In the genomic region with DNA sequence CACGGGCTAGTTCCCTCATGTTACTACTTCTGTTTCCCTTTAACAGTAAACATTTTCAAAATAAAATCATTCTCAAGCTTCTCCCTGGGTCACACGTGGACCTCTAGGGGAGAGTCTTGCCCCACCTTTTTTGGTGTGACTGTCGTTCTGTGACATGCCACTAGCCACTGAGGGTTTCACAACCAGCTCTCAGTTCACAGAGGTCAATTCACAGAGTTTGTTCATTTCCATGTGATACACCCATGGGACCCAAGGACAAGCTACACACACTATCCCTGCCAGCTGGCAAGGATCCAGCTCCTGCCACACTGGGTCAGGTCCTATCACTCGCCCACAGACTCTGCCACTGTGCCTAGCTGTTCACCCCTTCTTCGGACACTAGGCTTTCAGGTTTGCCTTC, we compare ENCODE assay signal across 12 mouse cellular contexts. TPM values are rescaled to one million over a fixed set of nuclear protein-coding genes. Genes with fewer than 3 reads are reported as not detected.
DNase-seq lines count a peak whose midpoint lies in the region; ATAC-seq and TF ChIP-seq lines count a peak whose summit lies in the region.
"Had no signal": no experiment of that assay in that cellular context is flagged by ENCODE, and none has a peak within 500 bp of the region (broad histone marks: within the 10 kb centered on the region; RNA-seq: fewer than 3 reads in every experiment).

No protein-coding gene starts in this region.

- 68% methylated on average over 5 of the region's 5 CpGs for WGBS in kidney, embryonic 15.5 days
- 68% methylated on average over 5 of the region's 5 CpGs for WGBS in kidney, postnatal 0 days
- 80% methylated on average over 5 of the region's 5 CpGs for WGBS in forebrain, embryonic 14.5 days
- 80% methylated on average over 5 of the region's 5 CpGs for WGBS in forebrain, embryonic 12.5 days

- DNase-seq in kidney, adult 18-20 months = peak; percentile 38
- DNase-seq in adrenal gland, postnatal 10 days = peak; percentile 84
- no peak for DNase-seq in kidney, postnatal 0 days (ENCODE audit: low spot score)
- DNase-seq in forebrain, embryonic 14.5 days (ENCODE audit: low spot score) = no peak
- DNase-seq: cerebellum, adult 9-10 months had no signal

- no peaks in the 10 kb centered on the region for H3K9me3 ChIP-seq in kidney, embryonic 15.5 days (replicated peaks)
- no peaks in the 10 kb centered on the region for H3K9me3 ChIP-seq in kidney, postnatal 0 days (replicated peaks; ENCODE audit: low read length)
- no peaks in the 10 kb centered on the region for H3K9me3 ChIP-seq in forebrain, embryonic 14.5 days (replicated peaks; ENCODE audit: control insufficient read depth, low read length)
- H3K9me3 ChIP-seq in forebrain, embryonic 12.5 days = no peaks in the 10 kb centered on the region
- H3K9me3 ChIP-seq: midbrain, embryonic 13.5 days had no signal

- H3K4me1 ChIP-seq in kidney, embryonic 15.5 days = no peaks in the 10 kb centered on the region
- H3K4me1 ChIP-seq in kidney, postnatal 0 days (replicated peaks; ENCODE audit: insufficient read depth, low read length) = no peaks in the 10 kb centered on the region
- no peaks in the 10 kb centered on the region for H3K4me1 ChIP-seq in forebrain, embryonic 14.5 days (ENCODE audit: control insufficient read depth, insufficient read depth, low read length)
- H3K4me1 ChIP-seq in forebrain, embryonic 12.5 days = peaks cover 3% of the 10 kb centered on the region; the same call in 1 of the 2 replicates

- no peak overlapping the region for H3K27ac ChIP-seq in kidney, embryonic 15.5 days
- H3K27ac ChIP-seq in kidney, postnatal 0 days = no peak overlapping the region
- no peak overlapping the region for H3K27ac ChIP-seq in forebrain, embryonic 14.5 days (ENCODE audit: low read depth, low read length)
- no peak overlapping the region for H3K27ac ChIP-seq in forebrain, embryonic 12.5 days
- H3K27ac ChIP-seq: left cerebral cortex, adult 2 months; midbrain, embryonic 13.5 days had no signal

- H3K4me2 ChIP-seq in kidney, embryonic 15.5 days = no peak overlapping the region
- no peak overlapping the region for H3K4me2 ChIP-seq in kidney, postnatal 0 days (ENCODE audit: low read length)
- H3K4me2 ChIP-seq in forebrain, embryonic 14.5 days (ENCODE audit: low read length) = no peak overlapping the region
- H3K4me2 ChIP-seq in forebrain, embryonic 12.5 days = no peak overlapping the region
- H3K4me2 ChIP-seq: midbrain, embryonic 13.5 days had no signal

- ATAC-seq in kidney, embryonic 15.5 days (replicated peaks; ENCODE audit: low FRiP score) = no peak
- 0 out of 2 replicates have a peak, but pooled peaks have one; percentile 43 for ATAC-seq in kidney, postnatal 0 days (replicated peaks; ENCODE audit: low FRiP score, low read depth)
- ATAC-seq in megakaryocyte, adult 5-6 weeks (ENCODE audit: poor library complexity, severe bottlenecking) = peak; percentile 88
- ATAC-seq in forebrain, embryonic 14.5 days = no peak
- no peak for ATAC-seq in inflammation-experienced regulatory T-cells, adult 6 months
- ATAC-seq in forebrain, embryonic 12.5 days (ENCODE audit: low FRiP score) = no peak
- ATAC-seq: hindbrain, embryonic 16.5 days; midbrain, embryonic 13.5 days had no signal

- H3K4me3 ChIP-seq in kidney, embryonic 15.5 days (replicated peaks) = no peak overlapping the region
- H3K4me3 ChIP-seq in kidney, postnatal 0 days (replicated peaks; ENCODE audit: low read depth, low read length) = no peak overlapping the region
- no peak overlapping the region for H3K4me3 ChIP-seq in forebrain, embryonic 14.5 days (ENCODE audit: low read depth, low read length)
- H3K4me3 ChIP-seq in forebrain, embryonic 12.5 days (replicated peaks) = no peak overlapping the region
- H3K4me3 ChIP-seq: left cerebral cortex, adult 2 months; midbrain, embryonic 13.5 days had no signal

- TF ChIP-seq CTCF in kidney, postnatal 0 days (IDR thresholded peaks at IDR 0.05; ENCODE audit: low read depth) = no peak

- H3K27me3 ChIP-seq in kidney, embryonic 15.5 days = no peaks in the 10 kb centered on the region
- H3K27me3 ChIP-seq in kidney, postnatal 0 days (ENCODE audit: insufficient read depth, low read length) = no peaks in the 10 kb centered on the region
- H3K27me3 ChIP-seq in forebrain, embryonic 14.5 days (replicated peaks; ENCODE audit: control insufficient read depth, insufficient read depth, low read length) = no peaks in the 10 kb centered on the region
- H3K27me3 ChIP-seq in forebrain, embryonic 12.5 days = no peaks in the 10 kb centered on the region
- H3K27me3 ChIP-seq: midbrain, embryonic 13.5 days had no signal

- peaks cover 14% of the 10 kb centered on the region for H3K36me3 ChIP-seq in kidney, embryonic 15.5 days
- H3K36me3 ChIP-seq in kidney, postnatal 0 days (ENCODE audit: insufficient read depth, low read length) = peaks cover 9% of the 10 kb centered on the region; the same call in 1 of the 2 replicates
- no peaks in the 10 kb centered on the region for H3K36me3 ChIP-seq in forebrain, embryonic 14.5 days (ENCODE audit: control insufficient read depth, insufficient read depth, low read length)
- no peaks in the 10 kb centered on the region for H3K36me3 ChIP-seq in forebrain, embryonic 12.5 days (replicated peaks)
- H3K36me3 ChIP-seq: midbrain, embryonic 13.5 days had no signal

- H3K9ac ChIP-seq in kidney, embryonic 15.5 days = no peak overlapping the region
- no peak overlapping the region for H3K9ac ChIP-seq in kidney, postnatal 0 days (ENCODE audit: low read depth, low read length)
- H3K9ac ChIP-seq in forebrain, embryonic 14.5 days (ENCODE audit: low read length) = no peak overlapping the region
- H3K9ac ChIP-seq in forebrain, embryonic 12.5 days = no peak overlapping the region
- H3K9ac ChIP-seq: midbrain, embryonic 13.5 days had no signal

RNA-seq across cellular contexts. Expression of a gene that starts 35.5 kb away (rescaled TPM):
- 82.5 and 82.7 TPM in 2 replicates for polyA plus RNA-seq in kidney, embryonic 15.5 days (2015; fragmentation: Nextera tagmentation; extraction: Ambion mirVana)
- 10 to 100 TPM in 1 of 2 experiments, 1 to 10 TPM in 1; 9.1 to 11.1 TPM for total RNA-seq in adrenal gland, postnatal 10 days (2021)
- 108 and 117 TPM in 2 replicates for polyA plus RNA-seq in kidney, postnatal 0 days (2015; fragmentation: Nextera tagmentation; extraction: Ambion mirVana)
- not detected in 2 replicates for total RNA-seq in megakaryocyte, adult 5-6 weeks (2015)
- total RNA-seq in megakaryocyte, adult 5-6 weeks (2017) = not detected in 2 replicates
- 1.5 and 2.2 TPM in 2 replicates for polyA plus RNA-seq in forebrain, embryonic 14.5 days (2014; fragmentation: Nextera tagmentation; extraction: Ambion mirVana)
- not detected for polyA plus RNA-seq in inflammation-experienced regulatory T-cells, adult 6 months (2017; shearing (Covaris generic))
- 0.73 and 1.5 TPM in 2 replicates for polyA plus RNA-seq in forebrain, embryonic 12.5 days (2016; fragmentation: Nextera tagmentation; extraction: Ambion mirVana)

Comparison
In these comparisons a context has a peak if more than half of its experiments do, and no peak if none do; other contexts are left out.
1. DNase-seq: peak in kidney, adult 18-20 months (single experiment) and adrenal gland, postnatal 10 days (single experiment); none in kidney, postnatal 0 days (single experiment) and forebrain, embryonic 14.5 days (single experiment).
2. ATAC-seq: peak in kidney, postnatal 0 days (single experiment) and megakaryocyte, adult 5-6 weeks (single experiment); none in kidney, embryonic 15.5 days (single experiment), forebrain, embryonic 14.5 days (single experiment), inflammation-experienced regulatory T-cells, adult 6 months (single experiment) and forebrain, embryonic 12.5 days (single experiment).
3. RNA of a gene that starts 35.5 kb away (polyA plus RNA-seq): 108 to 117 TPM in kidney, postnatal 0 days and 82.5 to 82.7 TPM in kidney, embryonic 15.5 days; 1.5 to 2.2 TPM in forebrain, embryonic 14.5 days, 0.73 to 1.5 TPM in forebrain, embryonic 12.5 days and not detected in inflammation-experienced regulatory T-cells, adult 6 months; every median in the first group is over 10 times any median in the second.